Mouse (Mus musculus) cerebellum, adult (tissue): ENCODE measurements around the gene Ano3.

Experiments used
- ATAC-seq: cut with Nextera tagmentation; 2 replicates; pipeline ENCODE4 v1.9.2; 2017; ENCODE audit warnings: mild to moderate bottlenecking, moderate library complexity, mixed read lengths; ENCODE audit not compliant: insufficient number of reproducible peaks, low FRiP score, low TSS enrichment

Ano3 gene

DNA sequence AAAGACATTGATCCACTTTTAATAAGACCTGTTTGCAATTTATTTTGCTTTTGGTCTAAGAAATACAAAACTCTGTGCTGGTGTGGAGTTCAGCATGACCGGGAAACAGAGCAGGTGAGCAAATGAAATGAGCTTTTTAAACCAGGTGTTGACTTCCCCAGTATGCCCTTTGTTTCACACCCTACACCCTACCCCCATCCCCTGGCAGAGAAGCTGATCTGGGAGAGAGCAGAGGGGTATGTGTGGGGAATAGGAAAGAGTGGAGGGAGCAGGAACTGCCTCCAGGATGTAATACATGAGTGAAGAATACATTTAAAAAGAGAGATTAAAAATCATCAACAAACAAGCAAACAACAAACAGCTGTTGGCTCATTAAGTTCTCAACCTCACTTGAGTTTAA, 306.4 kb downstream of the Ano3 start:
- ATAC-seq = no peak
